Mouse (Mus musculus) E14TG2a.4 (cell line): ENCODE measurements at regions not wholly inside any gene's neighbourhood (a gene's known extent, or its start where the extent isn't known, plus 50 kb on each side); places are given as distances from the start of the nearest gene placed in this dataset.

Experiments
- CTCF ChIP-seq: conservative IDR thresholded peaks from 2 replicates; pipeline ENCODE4 v1.5.1; 2014; ENCODE audit warnings: low read length
- NANOG ChIP-seq: IDR thresholded peaks from 2 replicates; pipeline ENCODE4 v1.6.1; 2014; ENCODE audit warnings: borderline replicate concordance, low read length, mixed read lengths
- POU5F1 ChIP-seq: IDR thresholded peaks from 2 replicates; pipeline ENCODE4 v1.6.1; 2014; ENCODE audit warnings: low read length, borderline replicate concordance

GRCm38 (mm10) chr13:31351481-31351880, 204.5 kb upstream of the Foxq1 start:
- TF ChIP-seq CTCF (no peak), NANOG (no peak), POU5F1 (no peak)
